Mouse (Mus musculus) adrenal gland, postnatal 36 days (tissue): Measurements from ENCODE around the gene Cxcl1. TPM values are rescaled to one million over a fixed set of nuclear protein-coding genes. Genes with fewer than 3 reads are reported as not detected.
"Not testable (repeated sequence)": the region's sequence is repeated elsewhere in the genome, so short reads cannot be mapped to it uniquely, and the experiment has no call there.

ENCODE experiments used
- DNase-seq, 2 experiments: peaks; one replicate each; pipeline ENCODE4 v3.0.0; 2021; ENCODE audit warnings: mixed read lengths in 1 of 2
- long read RNA-seq, 2 experiments: library from polyadenylated mRNA; stranded (forward); transcript quantifications; one replicate each; pipeline ENCODE4 v2.0.0; 2021; ENCODE audit warnings: borderline sequencing depth in 2 of 2
- total RNA-seq, 2 experiments: library from RNA; stranded (reverse); gene quantifications; 2 replicates each; pipeline ENCODE4 v1.2.3; 2021

Cxcl1 gene
- total RNA-seq, result under 1 TPM; 0.33 to 0.36 TPM
- long read RNA-seq, experiment 1, partial matches to known transcripts, result 0 of 1 reads
- long read RNA-seq, experiment 1, other reads (novel, unspliced or antisense), result 0 of 1 reads
- long read RNA-seq, experiment 2, result 0 reads

- DNase-seq, result peak; percentile 33 to 61
These were observed at the start of gene Cxcl1 for GRCm38 (mm10) chr5:90890519-90891463. Gene Cxcl1 (plus strand): TSS chr5:90891241.

- no peak for DNase-seq
These were observed 47.1 kb upstream of the Cxcl1 start for GRCm38 (mm10) chr5:90843891-90844290.

GRCm38 (mm10) chr5:90850096-90850495 is 40.9 kb upstream of the Cxcl1 start:
- DNase-seq, result not testable (repeated sequence)

- DNase-seq, result not testable (repeated sequence)
These were observed 39.6 kb upstream of the Cxcl1 start for GRCm38 (mm10) chr5:90851391-90851790.

- no peak for DNase-seq
These were observed 37.8 kb upstream of the Cxcl1 start for GRCm38 (mm10) chr5:90853206-90853605.

- no peak for DNase-seq
These were observed 35.5 kb upstream of the Cxcl1 start for GRCm38 (mm10) chr5:90855308-90856230.

- no peak for DNase-seq
These were observed 33.6 kb upstream of the Cxcl1 start for GRCm38 (mm10) chr5:90857463-90857862.

- no peak for DNase-seq
These were observed 32.6 kb upstream of the Cxcl1 start for GRCm38 (mm10) chr5:90858429-90858828.

- no peak for DNase-seq
These were observed 32.0 kb upstream of the Cxcl1 start for GRCm38 (mm10) chr5:90859031-90859430.

GRCm38 (mm10) chr5:90861876-90862375 is 29.1 kb upstream of the Cxcl1 start:
- DNase-seq, result no peak

GRCm38 (mm10) chr5:90866770-90867169 is 24.3 kb upstream of the Cxcl1 start:
- DNase-seq, result no peak

GRCm38 (mm10) chr5:90872377-90872776 is 18.7 kb upstream of the Cxcl1 start:
- no peak for DNase-seq

GRCm38 (mm10) chr5:90876045-90876444 is 15.0 kb upstream of the Cxcl1 start:
- peak; percentile 53 to 72 for DNase-seq

- DNase-seq, result no peak
These were observed 14.4 kb upstream of the Cxcl1 start for GRCm38 (mm10) chr5:90876471-90877172.

- DNase-seq, result no peak
These were observed 13.9 kb upstream of the Cxcl1 start for GRCm38 (mm10) chr5:90877173-90877512.

- no peak for DNase-seq
These were observed 11.6 kb upstream of the Cxcl1 start for GRCm38 (mm10) chr5:90879307-90880014.

GRCm38 (mm10) chr5:90880335-90880850 is 10.6 kb upstream of the Cxcl1 start:
- DNase-seq, result peak in 1 of 2 experiments; percentile 16

- DNase-seq, result peak; percentile 36 to 52
These were observed 10.0 kb upstream of the Cxcl1 start for GRCm38 (mm10) chr5:90881021-90881420.

GRCm38 (mm10) chr5:90881682-90882081 is 9.4 kb upstream of the Cxcl1 start:
- DNase-seq, result peak; percentile 9 to 11

GRCm38 (mm10) chr5:90882146-90882545 is 8.9 kb upstream of the Cxcl1 start:
- DNase-seq, result no peak
